Mouse (Mus musculus): ENCODE measurements at regions not wholly inside any gene's neighbourhood (a gene's known extent, or its start where the extent isn't known, plus 50 kb on each side); places are given as distances from the start of the nearest gene placed in this dataset.

- no peak for TF ChIP-seq GATA1 (IDR thresholded peaks at IDR 0.05; ENCODE audit: borderline replicate concordance, low read length)
- no peak for TF ChIP-seq FLI1 (IDR thresholded peaks at IDR 0.05; ENCODE audit: low read length)
These were observed 386.8 kb upstream of the Lingo2 start for GRCm38 (mm10) chr4:37338376-37338775.
